Mouse (Mus musculus): ENCODE data around the gene Scgb1b29. TPM values are rescaled to one million over a fixed set of nuclear protein-coding genes. Genes with fewer than 3 reads are reported as not detected.
"Not testable (repeated sequence)": the region's sequence is repeated elsewhere in the genome, so short reads cannot be mapped to it uniquely, and the experiment has no call there.

Gene Scgb1b29
- not detected in 2 replicates for polyA plus RNA-seq (2015; fragmentation: Nextera tagmentation; extraction: Ambion mirVana)

- 94% methylated on average over 3 of the region's 5 CpGs for WGBS
- not testable (repeated sequence) for H3K4me3 ChIP-seq (replicated peaks; ENCODE audit: low read depth, low read length); H3K27me3 ChIP-seq (ENCODE audit: insufficient read depth, low read length); ATAC-seq (replicated peaks; ENCODE audit: low FRiP score, low read depth); H3K9me3 ChIP-seq (replicated peaks; ENCODE audit: low read length); H3K4me1 ChIP-seq (replicated peaks; ENCODE audit: insufficient read depth, low read length); H3K4me2 ChIP-seq (ENCODE audit: low read length); H3K36me3 ChIP-seq (ENCODE audit: insufficient read depth, low read length); H3K27ac ChIP-seq; DNase-seq (ENCODE audit: low spot score); H3K9ac ChIP-seq (ENCODE audit: low read depth, low read length)
Measured at GRCm38 (mm10) chr7:32441241-32441640, at the start of gene Scgb1b29. Gene Scgb1b29 (plus strand): TSS chr7:32441541.

GRCm38 (mm10) chr7:32428636-32429035 is 12.7 kb upstream of the Scgb1b29 start:
- DNase-seq (ENCODE audit: low spot score); H3K27me3 ChIP-seq (ENCODE audit: insufficient read depth, low read length); H3K36me3 ChIP-seq (ENCODE audit: insufficient read depth, low read length); H3K4me2 ChIP-seq (ENCODE audit: low read length); H3K9me3 ChIP-seq (replicated peaks; ENCODE audit: low read length); ATAC-seq (replicated peaks; ENCODE audit: low FRiP score, low read depth); H3K9ac ChIP-seq (ENCODE audit: low read depth, low read length); H3K27ac ChIP-seq; H3K4me1 ChIP-seq (replicated peaks; ENCODE audit: insufficient read depth, low read length); H3K4me3 ChIP-seq (replicated peaks; ENCODE audit: low read depth, low read length): not testable (repeated sequence)
- WGBS, result 85% methylated on average over 10 of the region's 11 CpGs

Other genes starting within 250 kb of the Scgb1b29 start
- not detected in 2 replicates for gene Scgb2b11, start 230.4 kb upstream of the Scgb1b29 start, polyA plus RNA-seq (2015; fragmentation: Nextera tagmentation; extraction: Ambion mirVana)
- not detected in 2 replicates for gene Scgb1b11, start 218.7 kb upstream of the Scgb1b29 start, polyA plus RNA-seq (2015; fragmentation: Nextera tagmentation; extraction: Ambion mirVana)
- not detected in 2 replicates for gene Scgb2b12, start 114.3 kb upstream of the Scgb1b29 start, polyA plus RNA-seq (2015; fragmentation: Nextera tagmentation; extraction: Ambion mirVana)
- gene Scgb1b12, start 107.4 kb upstream of the Scgb1b29 start, polyA plus RNA-seq (2015; fragmentation: Nextera tagmentation; extraction: Ambion mirVana), result not detected in 2 replicates